Mouse (Mus musculus) liver, postnatal 0 days (tissue): Measurements from ENCODE around the gene Tjp3.

ENCODE experiments used
- CTCF ChIP-seq: sonication (generic); IDR thresholded peaks from 2 replicates; pipeline ENCODE4 v1.5.1; 2016; ENCODE audit warnings: antibody characterized with exemption, low read depth
- EP300 ChIP-seq: IDR thresholded peaks from 2 replicates; pipeline ENCODE4 v1.6.1; 2016; ENCODE audit warnings: antibody characterized with exemption, low read depth, mild to moderate bottlenecking

DNA sequence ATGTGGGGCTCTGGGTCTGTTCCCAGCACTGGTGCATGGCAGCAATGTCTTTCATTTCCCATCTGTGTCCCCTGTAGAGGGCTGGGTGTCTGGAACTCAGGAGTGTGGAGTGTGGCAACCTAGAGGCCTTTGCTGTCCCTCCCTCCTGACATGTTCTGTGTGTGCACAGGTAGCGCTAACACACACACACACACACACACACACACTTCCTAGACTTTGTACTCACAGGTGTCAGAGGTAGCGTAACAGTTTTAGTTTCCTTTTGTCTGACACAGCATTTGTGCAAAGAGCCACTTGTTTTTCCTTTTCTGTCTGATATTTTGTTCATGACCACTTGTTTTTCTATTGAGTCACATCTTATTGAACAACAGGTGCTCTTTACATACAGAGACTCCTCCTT is 43.6 kb downstream of the Tjp3 start:
- no peak for TF ChIP-seq CTCF
- TF ChIP-seq EP300 = no peak
